Mouse (Mus musculus) neutrophil, adult 65 days (primary cell): ENCODE measurements around the gene Zfp966. TPM values are rescaled to one million over a fixed set of nuclear protein-coding genes. Genes with fewer than 3 reads are reported as not detected.

Experiments
- total RNA-seq: library from RNA; stranded (reverse); gene quantifications from 2 replicates; pipeline ENCODE4 v1.2.4, GENCODE M21; 2023

The Zfp966 gene
- total RNA-seq: 0.23 and 0.60 TPM in 2 replicates

GRCm38 (mm10) chr2:175931000-175931399 lies at the start of gene Zfp966:
Zfp966 (minus strand) TSS chr2:175931100.

GRCm38 (mm10) chr2:175965031-175965430 lies 34.1 kb upstream of the Zfp966 start, which contains the start of gene Gm2026:
Gm2026 (plus strand) TSS chr2:175965331.

GRCm38 (mm10) chr2:175869024-175869423 lies 61.9 kb downstream of the Zfp966 start, which contains the start of gene Gm6710:
Gm6710 (plus strand) TSS chr2:175869219.

Other genes with a start within 250 kb of the Zfp966 start
- not detected in 2 replicates for gene Zfp969, start 227.5 kb downstream of the Zfp966 start, total RNA-seq
- not detected in 2 replicates for gene Gm2007, start 189.6 kb downstream of the Zfp966 start, total RNA-seq
- 1.3 TPM in 1 of 2 replicates, not detected in the other for gene Gm14288, start 130.0 kb downstream of the Zfp966 start, total RNA-seq
- 3.8 and 3.9 TPM in 2 replicates for gene Gm6710, start 61.9 kb downstream of the Zfp966 start, total RNA-seq
- gene Gm2026, start 34.2 kb upstream of the Zfp966 start, total RNA-seq: 2.0 TPM in 1 of 2 replicates, not detected in the other
- gene Gm2004, start 218.7 kb upstream of the Zfp966 start, total RNA-seq: not detected in 2 replicates